Mouse (Mus musculus) testis, adult 2 months (tissue): ENCODE measurements around the gene 9230102O04Rik.

ENCODE experiments used
- CTCF ChIP-seq: fragments of 200-500 bp; IDR thresholded peaks from 2 replicates; pipeline ENCODE4 v1.5.1; 2012; ENCODE audit warnings: low read depth, mild to moderate bottlenecking, inconsistent platforms, low read length, moderate library complexity; ENCODE audit not compliant: control insufficient read depth, insufficient read depth, insufficient replicate concordance
- POLR2A ChIP-seq: fragments of 200-500 bp; IDR thresholded peaks from 2 replicates; pipeline ENCODE4 v1.6.1; 2012; ENCODE audit warnings: low read depth, mild to moderate bottlenecking, inconsistent platforms, low read length, moderate library complexity; ENCODE audit not compliant: control insufficient read depth

DNA sequence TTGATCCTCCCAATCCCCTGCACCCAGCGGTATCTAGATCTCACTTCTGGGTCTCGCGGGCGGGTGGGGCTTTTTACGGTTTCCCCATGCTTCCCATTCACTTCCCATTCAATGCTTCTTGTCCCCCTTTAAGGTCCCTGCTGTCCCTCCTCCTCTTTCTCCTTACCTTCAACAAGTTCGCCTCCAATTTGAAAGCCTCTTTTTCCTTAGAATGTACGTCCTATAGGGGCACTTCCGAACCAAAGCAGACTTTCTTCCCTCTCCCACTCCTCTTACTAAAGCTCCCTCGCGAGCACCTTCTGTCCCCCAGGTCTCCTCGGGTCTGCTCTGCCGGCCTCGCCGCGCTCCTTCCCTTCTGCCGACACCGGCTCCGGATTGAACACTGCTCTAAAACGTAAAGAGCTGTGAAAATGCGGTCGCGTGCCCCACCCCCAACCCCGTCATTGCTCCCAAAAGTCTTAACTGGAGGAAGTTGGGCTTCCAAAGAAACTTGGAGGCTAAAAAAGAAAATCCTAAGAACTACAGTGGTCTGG lies 377 bp upstream of the 9230102O04Rik start, which contains the start of gene Gata3:
- TF ChIP-seq CTCF: no peak
- TF ChIP-seq POLR2A: no peak
